Comparison of ENCODE assay signal across 8 mouse cellular contexts in genomic region chr4:133673666-133674330, GRCm38 (mm10). TPM values are rescaled to one million over a fixed set of nuclear protein-coding genes. Genes with fewer than 3 reads are reported as not detected.
DNase-seq lines count a peak whose midpoint lies in the region; ATAC-seq and TF ChIP-seq lines count a peak whose summit lies in the region.

No protein-coding gene starts in this region.

- peak overlapping the region; percentile 99 for H3K4me3 ChIP-seq in testis, adult 2 months (ENCODE audit: control insufficient read depth, low read depth, low read length)
- peak overlapping the region; percentile 83; the same call in 1 of the 2 replicates for H3K4me3 ChIP-seq in embryonic facial prominence, embryonic 14.5 days (ENCODE audit: low read depth, low read length)
- no peak overlapping the region for H3K4me3 ChIP-seq in limb, embryonic 10.5 days

- H3K4me1 ChIP-seq in testis, adult 2 months (ENCODE audit: control insufficient read depth, insufficient read depth, low read length): peaks cover 24% of the 10 kb centered on the region
- peaks cover 37% of the 10 kb centered on the region for H3K4me1 ChIP-seq in embryonic facial prominence, embryonic 14.5 days (ENCODE audit: control insufficient read depth, insufficient read depth, low read length)
- peaks cover 69% of the 10 kb centered on the region for H3K4me1 ChIP-seq in limb, embryonic 10.5 days

- WGBS in embryonic facial prominence, embryonic 14.5 days: 31% methylated on average over 10 of the region's 10 CpGs
- WGBS in limb, embryonic 10.5 days: 40% methylated on average over 10 of the region's 10 CpGs

- no peak for ATAC-seq in embryonic facial prominence, embryonic 14.5 days (ENCODE audit: low read depth)
- 0 out of 2 replicates have a peak, but pooled peaks have one; percentile 1 for ATAC-seq in megakaryocyte-erythroid progenitor cell, adult 5-6 weeks (replicated peaks; ENCODE audit: low FRiP score, low TSS enrichment, poor library complexity, severe bottlenecking)

- H3K9me3 ChIP-seq in embryonic facial prominence, embryonic 14.5 days (ENCODE audit: control insufficient read depth, low read length): no peaks in the 10 kb centered on the region
- H3K9me3 ChIP-seq in limb, embryonic 10.5 days (replicated peaks): no peaks in the 10 kb centered on the region

- no peaks in the 10 kb centered on the region for H3K27me3 ChIP-seq in testis, adult 2 months (ENCODE audit: control insufficient read depth, insufficient read depth, low read length)
- no peaks in the 10 kb centered on the region for H3K27me3 ChIP-seq in embryonic facial prominence, embryonic 14.5 days (replicated peaks; ENCODE audit: control insufficient read depth, insufficient read depth, low read length)
- H3K27me3 ChIP-seq in limb, embryonic 10.5 days (ENCODE audit: low read depth, poor library complexity, severe bottlenecking): no peaks in the 10 kb centered on the region

- intact Hi-C loops in heart, postnatal 10 days (cut with DNase I): loop anchor here (2.0 to 5.0 kb wide), 2 partner anchors 31 to 294 kb away; partner anchors contain the start of gene Hmgn2

- peak overlapping the region; percentile 45; the same call in 1 of the 2 replicates for H3K9ac ChIP-seq in embryonic facial prominence, embryonic 14.5 days (ENCODE audit: low read depth, low read length)

- DNase-seq in testis, postnatal 14 days (ENCODE audit: low spot score): no peak
- no peak for DNase-seq in embryonic facial prominence, embryonic 14.5 days (ENCODE audit: low spot score)
- DNase-seq in heart, postnatal 10 days: peak; percentile 69 to 74
- no peak for DNase-seq in limb, embryonic 10.5 days (ENCODE audit: low spot score)
- no peak for DNase-seq in natural killer cell, adult 2 months (ENCODE audit: low spot score in 2 of 2)
- no peak for DNase-seq in cerebellum, adult 9-11 months

- H3K4me2 ChIP-seq in embryonic facial prominence, embryonic 14.5 days (ENCODE audit: low read depth, low read length): peak overlapping the region; percentile 93

- no peaks in the 10 kb centered on the region for H3K36me3 ChIP-seq in testis, adult 2 months (ENCODE audit: control insufficient read depth, insufficient read depth, low read length)
- peaks cover 5% of the 10 kb centered on the region; the same call in 1 of the 2 replicates for H3K36me3 ChIP-seq in embryonic facial prominence, embryonic 14.5 days (ENCODE audit: control insufficient read depth, insufficient read depth, low read length)
- peaks cover 17% of the 10 kb centered on the region for H3K36me3 ChIP-seq in limb, embryonic 10.5 days

- H3K27ac ChIP-seq in testis, adult 2 months (ENCODE audit: control insufficient read depth, insufficient read depth, low read depth, low read length): peak overlapping the region; percentile 98
- H3K27ac ChIP-seq in embryonic facial prominence, embryonic 14.5 days (replicated peaks; ENCODE audit: low read depth, low read length): peak overlapping the region; percentile 99
- H3K27ac ChIP-seq in limb, embryonic 10.5 days: peak overlapping the region; percentile 98

- TF ChIP-seq CTCF in testis, adult 2 months (IDR thresholded peaks at IDR 0.05; ENCODE audit: control insufficient read depth, insufficient read depth, insufficient replicate concordance, low read depth, low read length): no peak

- no peak for TF ChIP-seq POLR2A in testis, adult 2 months (IDR thresholded peaks at IDR 0.05; ENCODE audit: control insufficient read depth, low read depth, low read length)

RNA-seq across cellular contexts. Expression of gene Pigv, which starts 1.4 kb away (rescaled TPM):
- polyA plus RNA-seq in testis, adult 2 months (2012; rRNA removed): 8.7 and 8.9 TPM in 2 replicates
- 8.4 and 11.3 TPM in 2 replicates for polyA plus RNA-seq in embryonic facial prominence, embryonic 14.5 days (2014; fragmentation: Nextera tagmentation; extraction: Ambion mirVana)
- 10 to 100 TPM in 1 of 2 experiments, 1 to 10 TPM in 1; 8.6 to 11.2 TPM for total RNA-seq in heart, postnatal 10 days (2021)
- polyA plus RNA-seq in limb, embryonic 10.5 days (2016; fragmentation: Nextera tagmentation; extraction: Ambion mirVana): 17.9 and 19.6 TPM in 2 replicates
- total RNA-seq in megakaryocyte-erythroid progenitor cell, adult 5-6 weeks (2014; fragmentation: Nextera tagmentation): 7.0 and 10.1 TPM in 2 replicates
- 2.3 and 12.4 TPM in 2 replicates for total RNA-seq in megakaryocyte-erythroid progenitor cell, adult 5-6 weeks (2017)

RNA-seq across cellular contexts. Expression of gene Zdhhc18, which starts 23.8 kb away (rescaled TPM):
- polyA plus RNA-seq in testis, adult 2 months (2012; rRNA removed): 4.2 and 4.5 TPM in 2 replicates
- 2.1 and 3.7 TPM in 2 replicates for polyA plus RNA-seq in embryonic facial prominence, embryonic 14.5 days (2014; fragmentation: Nextera tagmentation; extraction: Ambion mirVana)
- 10 to 100 TPM; 21.9 to 25.0 TPM for total RNA-seq in heart, postnatal 10 days (2021)
- polyA plus RNA-seq in limb, embryonic 10.5 days (2016; fragmentation: Nextera tagmentation; extraction: Ambion mirVana): 3.6 and 4.0 TPM in 2 replicates
- total RNA-seq in megakaryocyte-erythroid progenitor cell, adult 5-6 weeks (2014; fragmentation: Nextera tagmentation): 16.2 and 24.1 TPM in 2 replicates
- total RNA-seq in megakaryocyte-erythroid progenitor cell, adult 5-6 weeks (2017): 5.0 and 8.1 TPM in 2 replicates

Comparison
In these comparisons a context has a peak if more than half of its experiments do, and no peak if none do; other contexts are left out.
1. DNase-seq: peak in heart, postnatal 10 days (2 of 2); none in testis, postnatal 14 days (single experiment), embryonic facial prominence, embryonic 14.5 days (single experiment), limb, embryonic 10.5 days (single experiment), natural killer cell, adult 2 months (0 of 2) and cerebellum, adult 9-11 months (single experiment).
2. Peak in every context shown above with its lines, with median percentiles within 50 percentile points of each other: H3K27ac ChIP-seq.